Mouse (Mus musculus) MEL (cell line): ENCODE measurements around the gene Satb1. TPM values are rescaled to one million over a fixed set of nuclear protein-coding genes. Genes with fewer than 3 reads are reported as not detected.
A peak's percentile ranks its signal among the peaks of the same experiment; 100 is the strongest.

Experiments
- DNase-seq: peaks from one replicate; pipeline ENCODE4 v3.0.0; 2011; ENCODE audit warnings: low read depth, low spot score
- H3K27ac ChIP-seq: 2 replicates; pipeline ENCODE4 v1.5.1; 2012; ENCODE audit warnings: low read depth, mild to moderate bottlenecking, control low read depth, low read length, moderate library complexity; ENCODE audit not compliant: control insufficient read depth
- H3K27me3 ChIP-seq, 2 experiments: fragments of 150-350 bp in 1 of 2; sonication (generic) in 1 of 2; 2 replicates each; pipeline ENCODE4 v1.6.1; 2012; ENCODE audit warnings: low read length in 2 of 2, mild to moderate bottlenecking in 2 of 2, improper control_type of control experiment in 1 of 2, moderate library complexity in 1 of 2; ENCODE audit not compliant: insufficient read depth in 2 of 2, control insufficient read depth in 1 of 2
- H3K36me3 ChIP-seq, 2 experiments: 2 replicates each; pipeline ENCODE4 v1.6.1; 2012 to 2014; ENCODE audit warnings: low read length in 2 of 2, improper control_type of control experiment in 1 of 2, inconsistent platforms in 1 of 2, mild to moderate bottlenecking in 1 of 2; ENCODE audit not compliant: insufficient read depth in 2 of 2, control insufficient read depth in 1 of 2
- H3K4me1 ChIP-seq, 2 experiments: fragments of 150-350 bp in 1 of 2; sonication (generic) in 1 of 2; 2 replicates each; pipeline ENCODE4 v1.6.1; 2012; ENCODE audit warnings: low read length in 2 of 2, improper control_type of control experiment in 1 of 2, mild to moderate bottlenecking in 1 of 2; ENCODE audit not compliant: insufficient read depth in 2 of 2, control insufficient read depth in 1 of 2
- H3K4me3 ChIP-seq, 2 experiments: fragments of 150-350 bp in 1 of 2; sonication (generic) in 1 of 2; 2 replicates each; pipeline ENCODE4 v1.5.1; 2012; ENCODE audit warnings: low read depth in 2 of 2, low read length in 2 of 2, mild to moderate bottlenecking in 2 of 2, moderate library complexity in 2 of 2, control low read depth in 1 of 2, improper control_type of control experiment in 1 of 2; ENCODE audit not compliant: control insufficient read depth in 1 of 2, insufficient read depth in 1 of 2
- H3K79me2 ChIP-seq: 2 replicates; pipeline ENCODE4 v1.6.1; 2012; ENCODE audit warnings: mild to moderate bottlenecking, low read length, moderate library complexity; ENCODE audit not compliant: control insufficient read depth, poor library complexity, insufficient read depth
- H3K9ac ChIP-seq: 2 replicates; pipeline ENCODE4 v1.6.1; 2012; ENCODE audit warnings: low read depth, mild to moderate bottlenecking, control low read depth, low read length, moderate library complexity; ENCODE audit not compliant: control insufficient read depth, poor library complexity, severe bottlenecking
- H3K9me3 ChIP-seq: fragments of 150-350 bp; sonication (generic); replicated peaks from 2 replicates; pipeline ENCODE4 v1.6.1; 2012; ENCODE audit warnings: mild to moderate bottlenecking, low read length, improper control_type of control experiment, moderate library complexity; ENCODE audit not compliant: insufficient read depth
- BHLHE40 ChIP-seq: IDR thresholded peaks from 2 replicates; pipeline ENCODE4 v1.6.1; 2012; ENCODE audit warnings: low read depth, mild to moderate bottlenecking, inconsistent platforms, low read length, improper control_type of control experiment, borderline replicate concordance
- CHD1 ChIP-seq: IDR thresholded peaks from 2 replicates; pipeline ENCODE4 v1.6.1; 2012; ENCODE audit warnings: low read depth, mild to moderate bottlenecking, inconsistent platforms, low read length, improper control_type of control experiment
- CTCF ChIP-seq, 3 experiments: IDR thresholded peaks in 2 of 3; conservative IDR thresholded peaks in 1 of 3; 2 replicates each; pipeline ENCODE4 v1.5.1; 2011 to 2012; ENCODE audit warnings: low read length in 3 of 3, low read depth in 2 of 3, mild to moderate bottlenecking in 2 of 3, improper control_type of control experiment in 1 of 3, inconsistent platforms in 1 of 3, mixed read lengths in 1 of 3, moderate library complexity in 1 of 3; ENCODE audit not compliant: control insufficient read depth in 1 of 3, insufficient read depth in 1 of 3, poor library complexity in 1 of 3, severe bottlenecking in 1 of 3
- E2F4 ChIP-seq: IDR thresholded peaks from 2 replicates; pipeline ENCODE4 v1.6.1; 2011; ENCODE audit warnings: low read depth, low read length, improper control_type of control experiment, borderline replicate concordance
- GABPA ChIP-seq: IDR thresholded peaks from 2 replicates; pipeline ENCODE4 v1.6.1; 2012; ENCODE audit warnings: low read depth, mild to moderate bottlenecking, inconsistent platforms, low read length, improper control_type of control experiment, moderate library complexity
- GATA1 ChIP-seq: IDR thresholded peaks from 2 replicates; pipeline ENCODE4 v1.6.1; 2011; ENCODE audit warnings: low read depth, low read length, improper control_type of control experiment
- JUND ChIP-seq: IDR thresholded peaks from 2 replicates; pipeline ENCODE4 v1.6.1; 2011; ENCODE audit warnings: low read depth, mild to moderate bottlenecking, improper control_type of control experiment, low read length
- KAT2A ChIP-seq: conservative IDR thresholded peaks from 2 replicates; pipeline ENCODE4 v1.6.1; 2012; ENCODE audit warnings: low read depth, low read length, improper control_type of control experiment, inconsistent platforms
- MXI1 ChIP-seq: IDR thresholded peaks from 2 replicates; pipeline ENCODE4 v1.6.1; 2011; ENCODE audit warnings: mild to moderate bottlenecking, low read depth, low read length, improper control_type of control experiment
- POLR2AphosphoS2 ChIP-seq: IDR thresholded peaks from 2 replicates; pipeline ENCODE4 v1.6.1; 2011; ENCODE audit warnings: low read length, improper control_type of control experiment
- RAD21 ChIP-seq: IDR thresholded peaks from 2 replicates; pipeline ENCODE4 v1.6.1; 2011; ENCODE audit warnings: mild to moderate bottlenecking, low read depth, low read length, improper control_type of control experiment
- RCOR1 ChIP-seq: IDR thresholded peaks from 2 replicates; pipeline ENCODE4 v1.6.1; 2012; ENCODE audit warnings: low read depth, mild to moderate bottlenecking, inconsistent platforms, low read length, improper control_type of control experiment
- SMC3 ChIP-seq: IDR thresholded peaks from 2 replicates; pipeline ENCODE4 v1.6.1; 2011; ENCODE audit warnings: low read depth, low read length, improper control_type of control experiment
- TCF12 ChIP-seq: IDR thresholded peaks from 2 replicates; pipeline ENCODE4 v1.6.1; 2014; ENCODE audit warnings: low read depth, mild to moderate bottlenecking, inconsistent platforms, low read length, improper control_type of control experiment, moderate library complexity
- UBTF ChIP-seq: IDR thresholded peaks from 2 replicates; pipeline ENCODE4 v1.6.1; 2012; ENCODE audit warnings: low read depth, mild to moderate bottlenecking, inconsistent platforms, low read length, improper control_type of control experiment, moderate library complexity, borderline replicate concordance; ENCODE audit not compliant: insufficient read depth
- ZKSCAN1 ChIP-seq: IDR thresholded peaks from 2 replicates; pipeline ENCODE4 v1.6.1; 2012; ENCODE audit warnings: low read depth, mild to moderate bottlenecking, inconsistent platforms, low read length, improper control_type of control experiment, moderate library complexity
- ZNF384 ChIP-seq: IDR thresholded peaks from 2 replicates; pipeline ENCODE4 v1.6.1; 2012; ENCODE audit warnings: low read depth, mild to moderate bottlenecking, inconsistent platforms, low read length, improper control_type of control experiment
- polyA plus RNA-seq, 2 experiments: library from polyadenylated mRNA; stranded (reverse) in 1 of 2; unstranded in 1 of 2; fragments of >175 nt in 1 of 2; fragments of >200 nt in 1 of 2; gene quantifications; 2 replicates each; pipeline versions ENCODE4 v1.2.1 to v1.2.4; 2012; ENCODE audit warnings: low replicate concordance in 2 of 2, low read depth in 1 of 2; ENCODE audit not compliant: insufficient read length in 2 of 2, insufficient read depth in 1 of 2, missing spikeins in 1 of 2
- total RNA-seq: library from RNA; depleted of rRNA; stranded (reverse); fragments of 300-350 nt; gene quantifications from 2 replicates; pipeline ENCODE4 v1.2.3, GENCODE M21; 2012

The Satb1 gene
- total and polyA plus RNA-seq, 3 experiments: 0.08 TPM; not detected in 2

DNA sequence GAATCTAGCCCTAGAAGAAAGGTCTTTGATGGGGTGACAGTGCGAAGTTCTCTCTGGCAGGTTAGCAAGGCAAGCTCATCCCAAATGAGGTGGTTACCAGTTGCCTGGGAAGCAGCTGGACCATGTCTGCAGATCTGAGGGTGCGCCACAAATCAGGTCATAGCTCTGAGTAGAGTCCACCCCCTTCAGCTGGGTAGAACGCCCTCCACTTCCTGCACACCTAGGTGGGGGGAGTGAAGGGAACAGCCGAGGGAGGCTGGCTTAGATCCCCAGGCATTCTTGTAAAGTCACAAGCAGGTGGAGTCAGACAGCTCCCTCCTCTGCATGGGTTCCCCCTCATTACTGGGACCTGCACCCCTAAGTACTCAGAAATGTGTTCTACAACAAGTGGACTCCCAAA, 6.6 kb downstream of the Satb1 start:
- Histone ChIP-seq H3K79me2 (no peaks in the 10 kb centered on the region), H3K27me3 (peaks cover 0 to 3% of the 10 kb centered on the region in 2 experiments; a peak in 2 of 4 replicates), H3K4me1 (no peaks in the 10 kb centered on the region), H3K4me3 (no peak overlapping the region)
- DNase-seq: no peak
- no peak for TF ChIP-seq BHLHE40
- no peak for TF ChIP-seq MXI1
- TF ChIP-seq TCF12: no peak
- TF ChIP-seq KAT2A: no peak
- no peak for TF ChIP-seq UBTF
- no peak for TF ChIP-seq ZKSCAN1
- no peak for TF ChIP-seq POLR2AphosphoS2
- TF ChIP-seq SMC3: no peak
- TF ChIP-seq CTCF (IDR thresholded peaks at IDR 0.05 in 2 of 3, conservative IDR thresholded peaks at IDR 0.05 in 1 of 3; ENCODE audit: control insufficient read depth in 1 of 3, insufficient read depth in 1 of 3, low read depth in 2 of 3, low read length in 3 of 3, poor library complexity in 1 of 3, severe bottlenecking in 1 of 3): no peak
- no peak for TF ChIP-seq ZNF384
- TF ChIP-seq JUND: no peak
- TF ChIP-seq E2F4: no peak
- TF ChIP-seq RAD21: no peak
- TF ChIP-seq GABPA: no peak
- TF ChIP-seq RCOR1: no peak
- TF ChIP-seq, all 39 proteins: peak for 0
- Histone ChIP-seq H3K9ac (no peak overlapping the region), H3K27ac (no peak overlapping the region), H3K36me3 (no peaks in the 10 kb centered on the region), H3K9me3 (no peaks in the 10 kb centered on the region)

GRCm38 (mm10) chr17:51814301-51814700, 18.8 kb downstream of the Satb1 start:
- Histone ChIP-seq H3K4me3 (no peak overlapping the region), H3K36me3 (no peaks in the 10 kb centered on the region), H3K27me3 (no peaks in the 10 kb centered on the region; a peak in 1 of 4 replicates), H3K4me1 (no peaks in the 10 kb centered on the region), H3K79me2 (no peaks in the 10 kb centered on the region), H3K9ac (no peak overlapping the region), H3K9me3 (no peaks in the 10 kb centered on the region), H3K27ac (no peak overlapping the region)
- peak; percentile 3 for DNase-seq
- TF ChIP-seq CHD1: no peak
- TF ChIP-seq ZNF384: peak; percentile 80
- TF ChIP-seq GATA1: peak; percentile 23; the same call in 1 of the 2 replicates
